Mouse (Mus musculus) mesoderm, embryonic 11.5 days (tissue): ENCODE measurements around the gene Brd3.
A peak's percentile ranks its signal among the peaks of the same experiment; 100 is the strongest.
"Not testable (repeated sequence)": the region's sequence is repeated elsewhere in the genome, so short reads cannot be mapped to it uniquely, and the experiment has no call there.

Experiments
- DNase-seq: peaks from one replicate; pipeline ENCODE4 v3.0.0-alpha.2; 2012; ENCODE audit warnings: low read depth, low spot score

Gene Brd3

DNA sequence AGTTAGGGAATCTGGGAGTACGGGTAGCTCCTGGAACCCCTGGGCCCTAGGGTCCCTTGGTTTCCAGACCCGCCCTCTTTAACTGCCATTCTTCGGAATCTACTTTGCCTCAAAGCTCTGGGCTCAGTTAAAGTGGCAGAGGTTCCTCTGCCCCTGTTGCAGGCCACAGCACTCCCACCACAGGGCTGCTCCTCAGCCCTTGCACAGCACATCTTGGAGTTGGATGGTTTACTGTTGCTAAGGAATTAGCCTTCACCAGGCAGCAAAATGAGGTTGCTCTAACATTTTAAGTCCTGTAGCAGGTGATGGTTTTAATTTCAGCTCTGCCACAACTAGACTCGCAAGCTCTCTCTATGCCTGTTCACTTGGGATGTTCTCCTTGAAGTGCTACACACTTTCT, at the start of gene Brd3:
Brd3 (minus strand) TSS at position 101 of the 400 bp plus-strand sequence.
- DNase-seq = no peak

DNA sequence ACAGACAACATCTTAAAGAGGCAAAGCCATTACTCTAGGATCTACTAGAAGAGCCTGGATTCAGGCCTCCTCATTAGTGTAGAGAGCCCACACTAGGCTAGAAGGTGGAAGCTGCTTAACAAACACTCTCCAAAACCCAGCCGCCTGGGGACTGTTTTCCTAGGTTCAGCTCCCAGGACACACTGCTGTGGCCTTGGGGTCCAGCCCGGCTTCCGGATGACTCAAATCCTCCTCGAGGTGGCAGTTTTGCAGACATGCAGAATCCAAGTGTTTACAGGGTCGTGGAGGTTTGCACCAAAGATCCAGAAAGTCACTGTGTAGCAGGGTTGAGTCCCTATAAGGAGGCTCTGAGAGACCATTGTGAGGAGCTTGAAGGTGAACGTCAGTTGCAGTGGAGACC, 49.5 kb upstream of the Brd3 start:
- no peak for DNase-seq

DNA sequence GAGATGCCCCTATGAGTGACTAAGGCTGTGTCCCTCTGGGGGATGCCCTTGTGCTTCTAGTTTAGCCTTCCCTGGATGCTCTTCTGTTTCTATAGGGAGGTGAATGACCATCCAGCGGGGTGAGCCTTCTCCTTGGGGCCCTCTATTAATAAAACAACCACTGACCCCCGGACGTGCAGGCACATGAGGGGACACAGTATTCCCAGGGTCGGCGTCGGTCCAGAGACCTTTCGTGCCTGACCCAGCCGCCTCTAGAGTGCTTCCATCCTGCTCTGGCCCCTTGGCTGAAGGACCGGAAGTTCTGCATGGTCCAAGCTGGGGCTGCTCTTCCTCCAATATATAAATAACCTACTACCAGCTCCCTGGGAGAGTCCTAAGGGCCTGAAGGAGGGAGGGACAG, 46.8 kb upstream of the Brd3 start:
- no peak for DNase-seq

DNA sequence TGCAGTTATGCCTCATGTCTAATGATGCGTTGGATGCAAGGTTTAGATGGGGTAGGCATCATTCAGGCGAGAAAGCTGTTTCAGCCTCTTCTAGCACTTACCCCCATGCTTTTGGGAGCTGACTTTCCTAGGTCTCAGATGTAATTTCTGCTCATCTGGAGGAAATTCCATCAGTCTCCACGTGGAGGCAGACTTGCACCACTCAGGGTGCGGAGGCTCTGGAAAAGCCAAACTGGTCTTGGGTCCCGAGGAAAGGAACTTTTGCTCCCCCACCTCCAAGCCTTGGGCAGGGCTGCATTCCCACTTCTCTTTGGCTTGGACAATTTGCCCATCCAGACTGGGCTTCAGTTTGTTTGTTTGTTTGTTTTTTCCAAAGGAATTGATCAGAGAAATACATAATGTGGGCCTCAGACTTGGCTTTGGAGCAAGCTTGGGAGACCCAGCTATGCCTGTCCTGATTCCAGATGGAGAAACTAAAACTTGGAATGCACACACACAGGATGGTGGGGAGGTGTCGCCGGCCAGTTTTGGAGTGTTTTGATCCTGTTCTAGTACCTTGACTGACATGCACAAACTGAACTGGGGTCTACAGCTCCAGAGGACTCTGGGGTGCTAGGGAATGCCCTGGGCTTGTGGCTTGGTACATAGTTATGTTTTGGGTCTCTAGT, 45.3 kb upstream of the Brd3 start:
- peak; percentile 82 for DNase-seq

DNA sequence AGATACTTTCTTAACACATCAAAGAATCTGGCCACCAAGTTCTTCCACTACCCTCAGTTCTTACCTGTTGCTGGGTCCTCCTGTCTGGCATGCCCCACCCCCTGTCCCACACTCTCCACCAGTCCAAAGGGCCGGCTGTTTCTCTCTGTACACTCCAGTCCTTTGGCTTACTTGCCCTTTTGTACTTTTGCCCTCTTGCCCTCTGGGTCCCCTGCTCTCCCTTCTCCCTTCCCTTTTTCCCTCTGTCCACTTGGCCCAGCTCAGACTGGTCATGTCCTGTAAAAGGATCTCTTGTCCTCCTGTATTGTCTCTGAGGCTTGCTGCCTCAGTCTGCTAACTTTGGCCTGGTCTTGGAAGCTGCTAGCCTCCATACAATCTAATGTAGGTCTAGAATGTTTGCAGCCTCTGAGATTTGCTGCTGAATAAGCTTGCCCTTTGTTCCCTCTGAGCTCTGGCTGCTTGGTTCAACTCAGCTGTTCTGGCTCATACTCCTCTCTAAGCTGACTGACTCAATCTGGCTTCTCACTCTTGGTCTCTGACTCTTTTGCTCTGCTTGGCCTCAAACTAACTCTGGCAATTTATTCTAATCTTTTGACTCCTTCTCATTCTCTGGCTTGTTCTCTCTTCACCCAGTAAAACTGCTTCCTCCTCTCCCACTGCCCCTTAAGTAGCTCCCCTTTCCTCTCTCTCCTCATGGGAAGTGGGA, 41.4 kb upstream of the Brd3 start:
- DNase-seq = no peak

DNA sequence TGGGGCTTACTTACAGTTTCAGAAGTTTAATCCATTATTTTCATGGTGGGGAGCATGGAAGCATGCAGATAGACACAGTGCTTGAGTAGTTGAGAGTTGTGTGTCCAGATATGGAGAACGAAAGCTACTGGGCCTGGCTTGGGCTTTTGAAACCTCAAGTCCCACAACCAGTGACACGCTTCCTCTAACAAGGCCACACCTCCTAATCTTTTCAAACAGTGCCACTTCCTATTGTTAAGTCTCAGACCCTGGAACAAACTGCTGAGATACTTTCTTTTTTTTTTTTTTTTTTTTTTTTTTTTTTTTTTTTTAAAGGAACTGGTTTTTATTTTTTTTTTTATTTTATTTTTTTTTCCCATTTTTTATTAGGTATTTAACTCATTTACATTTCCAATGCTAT, 40.5 kb upstream of the Brd3 start:
- no peak for DNase-seq

DNA sequence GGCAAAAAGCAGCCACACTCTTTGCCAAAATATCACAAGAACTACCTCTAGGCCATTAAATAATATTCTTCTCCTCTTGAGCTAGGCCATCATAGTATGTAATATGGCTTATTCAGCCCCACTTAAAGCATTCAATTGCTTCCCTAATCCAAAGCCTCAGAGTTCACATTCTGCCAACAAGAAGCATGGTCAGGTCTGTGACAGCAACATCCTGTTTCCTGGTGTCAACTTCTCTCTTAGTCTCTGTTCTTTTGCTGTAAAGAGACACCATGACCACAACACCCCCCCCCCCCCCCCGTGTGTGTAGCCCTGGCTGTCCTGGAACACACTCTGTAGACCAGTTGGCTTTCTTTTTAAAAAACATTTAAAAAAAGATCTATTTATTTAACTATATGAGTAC, 39.9 kb upstream of the Brd3 start:
- DNase-seq = no peak

DNA sequence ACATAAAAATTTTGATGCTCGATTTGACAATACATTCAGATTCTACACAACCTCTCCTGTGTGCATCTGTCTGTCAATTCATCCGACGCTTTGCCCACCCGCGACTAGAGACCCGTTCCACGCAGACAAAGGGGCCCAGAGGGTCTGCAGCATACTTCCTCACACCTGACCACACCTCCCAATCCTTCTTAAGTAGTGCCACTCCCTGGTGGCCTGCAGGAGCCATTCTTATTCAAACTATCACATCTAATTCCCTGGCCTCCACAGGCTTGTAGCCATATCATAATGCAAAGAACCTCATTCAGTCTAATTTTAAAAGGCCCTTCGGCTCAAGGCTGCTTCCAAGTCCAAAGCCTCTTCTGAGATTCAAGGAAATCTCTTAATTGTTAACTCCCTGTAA, 38.6 kb upstream of the Brd3 start:
- DNase-seq = not testable (repeated sequence)

DNA sequence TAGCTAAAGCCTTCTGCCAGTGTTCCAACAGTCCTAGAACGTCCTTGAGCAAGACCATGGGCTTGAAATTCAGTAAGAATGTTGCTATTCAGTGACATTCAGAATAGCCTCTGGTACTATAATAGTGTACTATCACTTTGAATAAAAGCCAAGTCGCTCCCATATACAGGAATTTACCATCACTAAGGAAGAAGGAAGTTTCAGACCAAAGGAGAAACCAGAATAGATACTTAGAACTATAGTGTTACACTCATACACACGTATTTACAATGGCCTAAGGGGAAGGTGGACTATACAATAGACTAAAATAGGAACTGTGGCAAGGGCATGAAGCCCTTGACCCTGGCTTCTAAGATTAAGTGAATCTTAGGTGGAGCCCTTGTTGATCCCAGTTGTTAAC, 38.1 kb upstream of the Brd3 start:
- DNase-seq = not testable (repeated sequence)

DNA sequence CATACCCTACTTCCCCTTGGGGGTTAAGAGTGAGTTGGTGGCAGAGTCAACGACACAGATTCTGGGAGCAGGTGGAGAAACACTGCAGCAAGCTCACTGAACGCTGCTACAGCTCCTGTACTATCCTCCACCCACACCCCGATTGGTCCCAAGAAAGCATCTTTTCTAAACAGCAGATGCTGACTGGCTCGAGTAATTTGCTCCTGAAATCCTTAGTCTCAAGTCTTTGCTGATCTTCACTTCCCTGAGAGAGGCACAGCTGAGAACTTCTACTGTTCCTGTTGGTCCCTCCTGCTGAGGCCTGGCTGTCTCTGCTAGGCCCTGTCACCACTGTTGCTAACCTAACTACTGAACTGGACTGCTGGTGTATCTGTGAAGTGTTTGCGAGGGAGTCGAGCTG, 37.2 kb upstream of the Brd3 start:
- no peak for DNase-seq

DNA sequence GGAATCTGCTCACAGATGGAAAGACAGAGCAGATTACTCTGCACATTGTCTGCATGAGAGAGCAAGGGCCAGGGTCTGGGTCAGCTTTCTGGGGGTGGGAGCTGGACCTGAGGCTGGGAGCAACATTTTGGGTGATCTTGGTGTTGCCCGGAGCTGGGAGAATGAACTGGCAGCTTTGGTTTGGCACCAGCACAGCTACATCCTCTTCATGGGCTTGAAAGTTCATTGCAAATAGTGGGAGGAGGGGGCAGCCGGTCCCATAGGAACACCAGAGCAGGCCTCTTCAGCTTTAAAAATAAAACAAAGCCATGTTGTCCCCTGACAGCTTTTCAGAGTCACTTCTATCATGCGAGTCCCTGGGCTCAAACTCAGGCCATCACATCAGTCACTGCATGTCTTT, 33.8 kb upstream of the Brd3 start:
- no peak for DNase-seq

DNA sequence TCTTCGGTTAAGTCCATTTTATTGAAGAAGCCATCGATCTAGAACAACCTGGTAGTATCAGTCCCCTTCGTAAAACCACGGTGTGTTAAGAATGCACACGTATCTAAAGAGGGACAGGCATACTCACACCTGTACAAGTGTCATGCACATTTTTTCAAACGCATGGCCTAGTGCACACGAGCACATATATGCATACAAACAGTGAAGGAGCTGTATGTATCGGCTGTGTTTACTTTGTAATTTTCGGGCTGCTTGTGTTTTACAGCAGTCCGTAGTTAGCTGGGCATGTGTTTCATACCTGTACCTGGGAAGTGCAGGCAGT, 33.0 kb upstream of the Brd3 start:
- DNase-seq = no peak

DNA sequence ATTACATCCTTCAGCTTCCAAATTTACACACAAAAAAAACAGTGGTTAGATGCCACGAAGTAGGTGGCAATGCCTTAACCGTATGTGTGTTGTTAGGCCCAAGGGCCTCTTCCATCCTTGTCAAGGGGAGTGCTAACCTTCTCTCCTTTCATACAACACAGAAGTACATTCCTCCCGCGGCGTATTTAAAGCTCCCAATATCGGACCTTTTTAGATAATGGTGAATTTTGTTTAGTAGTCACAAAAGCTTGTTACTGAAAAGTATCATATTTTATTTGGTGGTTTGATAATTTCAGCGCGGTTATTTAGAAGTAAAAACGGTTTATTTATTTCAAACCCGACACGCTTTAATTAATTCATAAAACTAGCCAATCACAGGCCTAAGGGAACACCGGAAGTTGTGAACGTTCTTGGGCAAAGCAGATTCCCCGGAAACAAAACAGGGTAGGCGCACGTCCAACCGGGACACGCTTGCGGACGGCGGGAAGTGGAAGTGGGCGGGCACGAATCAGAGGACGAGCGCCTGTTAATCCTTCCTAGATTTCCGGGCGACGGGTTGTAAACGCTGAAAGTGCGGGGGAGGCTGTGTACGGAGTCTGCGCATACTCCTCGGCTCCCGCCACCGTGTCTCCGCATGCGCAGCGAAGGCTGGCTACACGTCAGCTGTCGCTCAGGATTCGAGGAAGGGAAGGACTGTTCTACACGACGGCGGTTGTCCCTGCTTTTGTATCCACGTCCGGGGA, 32.5 kb upstream of the Brd3 start:
- DNase-seq = peak; percentile 98

DNA sequence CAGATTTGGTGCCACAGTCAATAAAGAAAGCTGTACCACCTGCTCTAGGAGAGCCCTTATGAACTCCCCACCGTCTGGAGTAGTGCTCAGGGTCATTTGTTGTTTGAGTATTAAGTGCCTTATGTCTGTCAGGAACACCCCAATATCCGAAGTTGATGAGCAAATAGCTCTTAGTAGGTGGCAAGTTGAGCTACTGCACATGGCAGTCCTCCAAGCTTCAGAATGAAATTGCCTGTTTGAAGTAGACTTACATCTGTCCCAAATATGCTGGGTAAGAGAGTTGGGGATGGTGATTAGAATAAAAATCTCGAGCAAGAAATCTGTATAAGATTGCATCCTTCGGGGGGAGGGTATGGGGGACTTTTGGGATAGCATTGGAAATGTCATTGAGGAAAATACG, 31.9 kb upstream of the Brd3 start:
- DNase-seq = peak; percentile 23

DNA sequence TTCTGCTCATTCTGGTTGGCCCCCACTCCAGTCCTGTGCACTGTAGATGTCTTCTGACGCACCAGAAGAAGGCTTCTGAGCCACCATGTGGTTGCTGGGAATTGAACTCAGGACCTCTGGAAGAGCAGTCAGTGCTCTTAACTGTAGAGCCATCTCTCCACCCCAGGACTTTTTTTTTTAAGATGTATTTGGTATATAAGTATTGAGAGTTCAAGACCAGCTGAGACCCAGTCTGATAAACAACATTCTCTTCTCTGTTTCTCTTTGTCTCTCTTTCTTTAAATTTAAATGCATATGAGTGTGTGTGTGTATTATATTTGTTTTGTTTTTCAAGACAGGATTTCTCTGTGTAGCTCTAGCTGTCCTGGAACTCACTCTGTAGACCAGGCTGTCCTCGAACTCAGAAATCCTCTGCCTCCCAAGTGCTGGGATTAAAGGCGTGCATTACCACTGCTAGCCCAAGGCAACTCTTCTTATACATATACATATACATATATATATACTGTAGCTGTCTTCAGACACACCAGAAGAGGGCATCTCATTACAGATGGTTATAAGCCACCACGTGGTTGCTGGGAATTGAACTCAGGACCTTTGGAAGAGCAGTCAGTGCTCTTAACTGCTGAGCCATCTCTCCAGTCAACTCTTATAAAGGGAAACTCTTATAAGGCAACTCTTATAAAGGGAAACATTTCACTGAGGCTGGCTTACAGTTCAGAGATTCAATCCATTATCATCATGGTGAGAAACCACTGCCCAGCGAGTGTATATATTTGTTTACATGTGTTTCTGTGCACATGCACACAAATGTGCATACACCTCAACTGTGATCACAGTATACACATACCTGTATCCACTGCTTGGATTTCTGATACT, 31.2 kb upstream of the Brd3 start:
- not testable (repeated sequence) for DNase-seq

DNA sequence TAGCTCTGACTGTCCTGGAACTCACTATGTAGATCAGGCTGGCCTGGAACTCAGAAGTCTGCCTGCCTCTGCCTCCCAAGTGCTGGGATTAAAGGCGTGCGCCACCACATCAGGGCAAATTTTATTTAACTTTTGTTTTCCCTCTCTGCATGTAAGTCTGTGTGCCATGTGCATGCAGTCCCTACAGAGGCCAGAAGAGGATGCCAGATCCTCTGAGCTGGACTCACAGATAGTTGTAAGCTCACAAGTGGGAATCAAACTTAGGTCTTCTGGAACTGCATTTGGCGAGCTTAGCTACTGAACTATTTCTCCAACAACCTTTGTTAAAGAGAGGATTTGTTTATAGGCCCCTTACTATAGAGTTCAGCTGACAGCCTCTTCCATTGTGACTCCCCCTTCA, 10.8 kb upstream of the Brd3 start:
- DNase-seq = no peak

DNA sequence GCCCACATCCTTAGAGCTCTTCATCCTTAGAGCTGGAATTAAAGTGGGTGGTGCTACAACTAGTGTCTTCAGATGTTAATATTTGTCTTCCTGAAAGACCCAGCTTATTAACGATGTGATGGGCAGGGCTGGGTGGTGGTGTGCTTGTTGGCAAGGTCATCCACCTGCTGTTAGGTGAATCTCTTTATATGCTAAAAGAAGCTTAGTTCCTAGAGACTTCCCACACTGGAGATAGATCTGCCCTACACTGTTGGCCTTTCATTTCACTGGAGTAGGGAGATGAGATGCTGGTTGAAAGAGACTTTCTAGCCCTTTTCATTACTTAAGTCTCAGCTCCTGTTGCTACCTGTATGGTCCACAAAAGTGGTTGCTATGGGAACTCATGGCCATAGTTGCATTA, 8.8 kb upstream of the Brd3 start:
- no peak for DNase-seq

DNA sequence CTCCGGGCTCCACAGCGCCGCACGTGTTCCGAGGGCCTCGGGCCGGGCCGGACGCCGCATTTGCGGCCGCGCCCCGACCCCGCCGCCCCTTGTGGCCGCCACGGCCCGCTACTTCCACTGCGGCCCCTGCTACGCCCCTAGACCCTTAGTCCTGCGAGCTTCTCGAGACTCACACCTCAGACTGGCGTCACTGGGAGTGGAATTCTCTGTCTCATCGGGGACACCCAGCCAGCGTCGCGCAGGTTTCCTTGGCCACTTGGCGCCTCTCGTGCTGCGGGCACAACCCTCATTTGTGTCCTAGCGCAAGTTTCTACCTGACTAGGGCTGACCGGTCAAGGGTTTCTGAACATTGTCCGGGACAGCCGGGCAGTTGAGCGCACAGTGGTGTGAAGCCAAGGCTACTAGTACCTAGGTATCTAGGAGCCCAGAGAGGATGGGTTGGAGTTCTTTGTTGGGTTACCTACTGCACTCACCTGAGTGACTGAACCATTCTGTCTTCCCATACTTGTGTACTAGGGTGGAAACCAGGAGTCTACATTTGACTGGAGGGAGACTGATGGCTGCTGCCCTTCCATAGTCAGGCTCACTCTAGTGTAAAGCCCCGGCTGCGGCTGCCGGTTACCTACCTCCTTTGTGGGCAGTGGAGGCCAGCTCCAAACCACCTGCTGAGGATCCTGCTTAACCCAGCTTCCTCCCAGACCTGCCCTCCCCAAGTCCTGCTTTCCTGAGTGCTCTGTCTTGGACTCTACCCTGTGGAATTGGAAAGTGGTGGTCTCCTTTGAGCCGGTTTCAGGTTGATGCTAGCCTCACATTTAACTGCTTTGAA, 8.1 kb upstream of the Brd3 start:
- no peak for DNase-seq

DNA sequence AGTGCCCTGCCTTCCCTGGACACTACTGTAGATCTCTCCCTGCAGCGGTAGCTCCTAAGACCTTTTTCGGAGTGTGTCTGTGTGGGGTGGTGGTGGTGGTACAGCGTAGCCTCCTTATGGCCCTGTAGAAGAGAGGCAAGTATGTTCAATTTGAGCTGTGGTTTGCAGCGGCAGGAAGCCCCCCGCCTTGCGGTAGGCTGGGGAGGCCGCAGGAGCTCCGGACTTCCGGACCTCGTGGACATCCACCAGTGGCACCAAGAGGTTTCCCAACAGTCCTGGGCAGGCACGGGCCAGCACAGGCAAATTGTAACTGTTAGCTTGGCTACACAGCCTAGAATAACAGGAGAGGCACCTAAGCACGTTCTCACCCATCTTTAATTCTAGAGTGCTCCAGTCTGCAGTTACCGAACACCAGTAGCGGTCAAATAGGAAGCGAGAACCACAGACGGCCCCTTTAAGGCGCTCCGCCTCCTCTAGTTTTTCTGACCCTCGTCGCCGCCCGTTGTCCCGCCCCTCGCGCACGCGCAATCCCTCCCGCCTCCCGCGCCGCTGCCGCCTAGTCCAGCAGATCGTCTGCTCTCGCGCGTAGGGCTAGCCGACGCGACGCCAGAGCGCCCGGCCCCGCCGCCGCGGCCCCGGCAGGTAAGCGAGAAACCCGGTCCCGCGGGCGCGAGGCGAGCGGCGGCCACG, 7.3 kb upstream of the Brd3 start, which contains the start of gene Wdr5:
Wdr5 (plus strand) TSS at position 519 of the 690 bp plus-strand sequence.
- DNase-seq = peak; percentile 95

DNA sequence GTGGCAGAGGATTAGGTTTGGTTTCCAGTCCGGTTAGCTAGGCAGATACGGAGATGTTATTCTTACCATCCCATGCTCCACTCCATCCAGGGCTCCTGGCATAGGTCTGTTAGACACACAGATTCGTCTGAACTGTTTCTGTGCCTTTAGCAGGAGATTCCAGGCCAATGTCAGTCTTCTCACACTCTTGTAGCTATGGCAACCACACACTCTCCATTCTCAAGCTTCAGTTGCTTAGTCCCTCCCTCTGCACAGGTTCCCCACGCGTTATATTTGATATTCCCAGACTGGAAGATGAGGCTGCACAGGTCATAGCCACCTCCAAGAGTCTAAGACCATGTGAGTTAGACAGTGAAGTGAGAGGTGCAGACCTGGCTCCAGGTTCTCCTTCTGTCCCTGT, 6.4 kb upstream of the Brd3 start:
- DNase-seq = no peak
